Mouse (Mus musculus) MEL (cell line): ENCODE measurements at regions not wholly inside any gene's neighbourhood (a gene's known extent, or its start where the extent isn't known, plus 50 kb on each side); places are given as distances from the start of the nearest gene placed in this dataset.

Experiments used
- DNase-seq: peaks from one replicate; pipeline ENCODE4 v3.0.0; 2011; ENCODE audit warnings: low read depth, low spot score
- H3K27ac ChIP-seq: 2 replicates; pipeline ENCODE4 v1.5.1; 2012; ENCODE audit warnings: low read depth, mild to moderate bottlenecking, control low read depth, low read length, moderate library complexity; ENCODE audit not compliant: control insufficient read depth
- H3K27me3 ChIP-seq, 2 experiments: fragments of 150-350 bp in 1 of 2; sonication (generic) in 1 of 2; 2 replicates each; pipeline ENCODE4 v1.6.1; 2012; ENCODE audit warnings: low read length in 2 of 2, mild to moderate bottlenecking in 2 of 2, improper control_type of control experiment in 1 of 2, moderate library complexity in 1 of 2; ENCODE audit not compliant: insufficient read depth in 2 of 2, control insufficient read depth in 1 of 2
- H3K36me3 ChIP-seq, 2 experiments: 2 replicates each; pipeline ENCODE4 v1.6.1; 2012 to 2014; ENCODE audit warnings: low read length in 2 of 2, improper control_type of control experiment in 1 of 2, inconsistent platforms in 1 of 2, mild to moderate bottlenecking in 1 of 2; ENCODE audit not compliant: insufficient read depth in 2 of 2, control insufficient read depth in 1 of 2
- H3K4me1 ChIP-seq, 2 experiments: fragments of 150-350 bp in 1 of 2; sonication (generic) in 1 of 2; 2 replicates each; pipeline ENCODE4 v1.6.1; 2012; ENCODE audit warnings: low read length in 2 of 2, improper control_type of control experiment in 1 of 2, mild to moderate bottlenecking in 1 of 2; ENCODE audit not compliant: insufficient read depth in 2 of 2, control insufficient read depth in 1 of 2
- H3K4me3 ChIP-seq, 2 experiments: fragments of 150-350 bp in 1 of 2; sonication (generic) in 1 of 2; 2 replicates each; pipeline ENCODE4 v1.5.1; 2012; ENCODE audit warnings: low read depth in 2 of 2, low read length in 2 of 2, mild to moderate bottlenecking in 2 of 2, moderate library complexity in 2 of 2, control low read depth in 1 of 2, improper control_type of control experiment in 1 of 2; ENCODE audit not compliant: control insufficient read depth in 1 of 2, insufficient read depth in 1 of 2
- H3K79me2 ChIP-seq: 2 replicates; pipeline ENCODE4 v1.6.1; 2012; ENCODE audit warnings: mild to moderate bottlenecking, low read length, moderate library complexity; ENCODE audit not compliant: control insufficient read depth, poor library complexity, insufficient read depth
- H3K9ac ChIP-seq: 2 replicates; pipeline ENCODE4 v1.6.1; 2012; ENCODE audit warnings: low read depth, mild to moderate bottlenecking, control low read depth, low read length, moderate library complexity; ENCODE audit not compliant: control insufficient read depth, poor library complexity, severe bottlenecking
- H3K9me3 ChIP-seq: fragments of 150-350 bp; sonication (generic); replicated peaks from 2 replicates; pipeline ENCODE4 v1.6.1; 2012; ENCODE audit warnings: mild to moderate bottlenecking, low read length, improper control_type of control experiment, moderate library complexity; ENCODE audit not compliant: insufficient read depth
- BHLHE40 ChIP-seq: IDR thresholded peaks from 2 replicates; pipeline ENCODE4 v1.6.1; 2012; ENCODE audit warnings: low read depth, mild to moderate bottlenecking, inconsistent platforms, low read length, improper control_type of control experiment, borderline replicate concordance
- CHD1 ChIP-seq: IDR thresholded peaks from 2 replicates; pipeline ENCODE4 v1.6.1; 2012; ENCODE audit warnings: low read depth, mild to moderate bottlenecking, inconsistent platforms, low read length, improper control_type of control experiment
- CHD2 ChIP-seq: IDR thresholded peaks from 2 replicates; pipeline ENCODE4 v1.6.1; 2011; ENCODE audit warnings: low read length, improper control_type of control experiment
- CTCF ChIP-seq, 3 experiments: IDR thresholded peaks in 2 of 3; conservative IDR thresholded peaks in 1 of 3; 2 replicates each; pipeline ENCODE4 v1.5.1; 2011 to 2012; ENCODE audit warnings: low read length in 3 of 3, low read depth in 2 of 3, mild to moderate bottlenecking in 2 of 3, improper control_type of control experiment in 1 of 3, inconsistent platforms in 1 of 3, mixed read lengths in 1 of 3, moderate library complexity in 1 of 3; ENCODE audit not compliant: control insufficient read depth in 1 of 3, insufficient read depth in 1 of 3, poor library complexity in 1 of 3, severe bottlenecking in 1 of 3
- GATA1 ChIP-seq: IDR thresholded peaks from 2 replicates; pipeline ENCODE4 v1.6.1; 2011; ENCODE audit warnings: low read depth, low read length, improper control_type of control experiment
- JUND ChIP-seq: IDR thresholded peaks from 2 replicates; pipeline ENCODE4 v1.6.1; 2011; ENCODE audit warnings: low read depth, mild to moderate bottlenecking, improper control_type of control experiment, low read length
- MAFK ChIP-seq: IDR thresholded peaks from 2 replicates; pipeline ENCODE4 v1.6.1; 2011; ENCODE audit warnings: low read depth, mild to moderate bottlenecking, low read length, improper control_type of control experiment, borderline replicate concordance
- MAZ ChIP-seq: IDR thresholded peaks from 2 replicates; pipeline ENCODE4 v1.6.1; 2012; ENCODE audit warnings: low read depth, mild to moderate bottlenecking, inconsistent platforms, low read length, improper control_type of control experiment
- MYC ChIP-seq: IDR thresholded peaks from 2 replicates; pipeline ENCODE4 v1.6.1; 2011; ENCODE audit warnings: low read depth, mild to moderate bottlenecking, low read length, improper control_type of control experiment, moderate library complexity
- NELFE ChIP-seq: IDR thresholded peaks from 2 replicates; pipeline ENCODE4 v1.6.1; 2011; ENCODE audit warnings: low read depth, low read length, improper control_type of control experiment
- NRF1 ChIP-seq: IDR thresholded peaks from 2 replicates; pipeline ENCODE4 v1.6.1; 2014; ENCODE audit warnings: low read depth, mild to moderate bottlenecking, inconsistent platforms, low read length, improper control_type of control experiment, moderate library complexity; ENCODE audit not compliant: poor library complexity, insufficient read depth, severe bottlenecking
- POLR2AphosphoS5 ChIP-seq: IDR thresholded peaks from 2 replicates; pipeline ENCODE4 v1.6.1; 2012; ENCODE audit warnings: low read depth, borderline replicate concordance, mild to moderate bottlenecking, inconsistent platforms, low read length, moderate library complexity, mixed read lengths
- RAD21 ChIP-seq: IDR thresholded peaks from 2 replicates; pipeline ENCODE4 v1.6.1; 2011; ENCODE audit warnings: mild to moderate bottlenecking, low read depth, low read length, improper control_type of control experiment
- SMC3 ChIP-seq: IDR thresholded peaks from 2 replicates; pipeline ENCODE4 v1.6.1; 2011; ENCODE audit warnings: low read depth, low read length, improper control_type of control experiment
- TAL1 ChIP-seq: IDR thresholded peaks from 2 replicates; pipeline ENCODE4 v1.6.1; 2012; ENCODE audit warnings: mild to moderate bottlenecking, inconsistent platforms, low read length, moderate library complexity, mixed read lengths
- TBP ChIP-seq: IDR thresholded peaks from 2 replicates; pipeline ENCODE4 v1.8.0; 2011; ENCODE audit warnings: low read depth, low read length, improper control_type of control experiment
- UBTF ChIP-seq: IDR thresholded peaks from 2 replicates; pipeline ENCODE4 v1.6.1; 2012; ENCODE audit warnings: low read depth, mild to moderate bottlenecking, inconsistent platforms, low read length, improper control_type of control experiment, moderate library complexity, borderline replicate concordance; ENCODE audit not compliant: insufficient read depth
- USF1 ChIP-seq: IDR thresholded peaks from 2 replicates; pipeline ENCODE4 v1.6.1; 2014; ENCODE audit warnings: low read depth, mild to moderate bottlenecking, inconsistent platforms, low read length, improper control_type of control experiment, moderate library complexity
- USF2 ChIP-seq, 2 experiments: IDR thresholded peaks; 2 replicates each; pipeline ENCODE4 v1.6.1; 2011 to 2012; ENCODE audit warnings: improper control_type of control experiment in 2 of 2, low read length in 2 of 2, borderline replicate concordance in 1 of 2, inconsistent platforms in 1 of 2, low read depth in 1 of 2, mild to moderate bottlenecking in 1 of 2; ENCODE audit not compliant: insufficient read depth in 1 of 2
- ZC3H11A ChIP-seq: IDR thresholded peaks from 2 replicates; pipeline ENCODE4 v1.6.1; 2012; ENCODE audit warnings: low read depth, mild to moderate bottlenecking, inconsistent platforms, low read length, improper control_type of control experiment
- ZKSCAN1 ChIP-seq: IDR thresholded peaks from 2 replicates; pipeline ENCODE4 v1.6.1; 2012; ENCODE audit warnings: low read depth, mild to moderate bottlenecking, inconsistent platforms, low read length, improper control_type of control experiment, moderate library complexity
- ZMIZ1 ChIP-seq: IDR thresholded peaks from 2 replicates; pipeline ENCODE4 v1.6.1; 2012; ENCODE audit warnings: low read depth, mild to moderate bottlenecking, inconsistent platforms, low read length, improper control_type of control experiment, moderate library complexity
- ZNF384 ChIP-seq: IDR thresholded peaks from 2 replicates; pipeline ENCODE4 v1.6.1; 2012; ENCODE audit warnings: low read depth, mild to moderate bottlenecking, inconsistent platforms, low read length, improper control_type of control experiment

- Histone ChIP-seq H3K27me3 (peaks cover 0 to 3% of the 10 kb centered on the region in 2 experiments; a peak in 3 of 4 replicates), H3K4me1 (no peaks in the 10 kb centered on the region), H3K27ac (no peak overlapping the region), H3K4me3 (no peak overlapping the region), H3K9me3 (no peaks in the 10 kb centered on the region), H3K9ac (no peak overlapping the region), H3K36me3 (no peaks in the 10 kb centered on the region), H3K79me2 (no peaks in the 10 kb centered on the region)
- no peak for DNase-seq
- no peak for TF ChIP-seq NELFE
- no peak for TF ChIP-seq POLR2AphosphoS5
- TF ChIP-seq USF1, result no peak
- no peak for TF ChIP-seq CHD2
- no peak for TF ChIP-seq CHD1
- TF ChIP-seq ZMIZ1, result no peak
- no peak for TF ChIP-seq TBP
- TF ChIP-seq MAFK, result no peak
- TF ChIP-seq UBTF, result no peak
- TF ChIP-seq TAL1, result no peak
- TF ChIP-seq ZKSCAN1, result no peak
- no peak for TF ChIP-seq BHLHE40
- TF ChIP-seq JUND, result no peak
- TF ChIP-seq MAZ, result no peak
- no peak for TF ChIP-seq MYC
These were observed 125.9 kb upstream of the Veph1 start for GRCm38 (mm10) chr3:66422445-66423037.

GRCm38 (mm10) chr3:66410706-66411277 is 114.2 kb upstream of the Veph1 start:
- Histone ChIP-seq H3K27me3 (peaks cover 7 to 21% of the 10 kb centered on the region in 2 experiments), H3K27ac (no peak overlapping the region), H3K4me1 (no peaks in the 10 kb centered on the region), H3K36me3 (no peaks in the 10 kb centered on the region; a peak in 1 of 4 replicates), H3K4me3 (no peak overlapping the region), H3K9me3 (no peaks in the 10 kb centered on the region), H3K79me2 (no peaks in the 10 kb centered on the region), H3K9ac (no peak overlapping the region)
- peak; percentile 65 for DNase-seq
- TF ChIP-seq SMC3 (peak; percentile 86), NELFE (no peak), USF2 (IDR thresholded peaks at IDR 0.05; ENCODE audit: borderline replicate concordance in 1 of 2, insufficient read depth in 1 of 2, low read depth in 1 of 2, low read length in 2 of 2) (no peak), ZC3H11A (peak; percentile 81), CTCF (IDR thresholded peaks at IDR 0.05 in 2 of 3, conservative IDR thresholded peaks at IDR 0.05 in 1 of 3; ENCODE audit: control insufficient read depth in 1 of 3, insufficient read depth in 1 of 3, low read depth in 2 of 3, low read length in 3 of 3, poor library complexity in 1 of 3, severe bottlenecking in 1 of 3) (peak; percentile 37 to 75 (median 48)), ZKSCAN1 (no peak), RAD21 (peak; percentile 94), GATA1 (no peak), BHLHE40 (no peak), NRF1 (no peak), ZNF384 (peak; percentile 98)
